Mouse (Mus musculus) heart, postnatal 0 days (tissue): ENCODE data around the gene Slc9a9.

Experiments used
- CTCF ChIP-seq: IDR thresholded peaks from 2 replicates; pipeline ENCODE4 v1.5.1; 2016; ENCODE audit warnings: antibody characterized with exemption, control low read depth, low read depth
- EP300 ChIP-seq: IDR thresholded peaks from 2 replicates; pipeline ENCODE4 v1.6.1; 2016; ENCODE audit warnings: antibody characterized with exemption, low read depth

- TF ChIP-seq EP300 (no peak), CTCF (no peak)
These were observed 492.0 kb downstream of the Slc9a9 start for GRCm38 (mm10) chr9:95161699-95162098.
